Mouse (Mus musculus) MEL (cell line): Measurements from ENCODE around the gene Ndc1. TPM values are rescaled to one million over a fixed set of nuclear protein-coding genes. Genes with fewer than 3 reads are reported as not detected.

Experiments
- DNase-seq: peaks from one replicate; pipeline ENCODE4 v3.0.0; 2011; ENCODE audit warnings: low read depth, low spot score
- H3K27ac ChIP-seq: 2 replicates; pipeline ENCODE4 v1.5.1; 2012; ENCODE audit warnings: low read depth, mild to moderate bottlenecking, control low read depth, low read length, moderate library complexity; ENCODE audit not compliant: control insufficient read depth
- H3K27me3 ChIP-seq, 2 experiments: fragments of 150-350 bp in 1 of 2; sonication (generic) in 1 of 2; 2 replicates each; pipeline ENCODE4 v1.6.1; 2012; ENCODE audit warnings: low read length in 2 of 2, mild to moderate bottlenecking in 2 of 2, improper control_type of control experiment in 1 of 2, moderate library complexity in 1 of 2; ENCODE audit not compliant: insufficient read depth in 2 of 2, control insufficient read depth in 1 of 2
- H3K36me3 ChIP-seq, 2 experiments: 2 replicates each; pipeline ENCODE4 v1.6.1; 2012 to 2014; ENCODE audit warnings: low read length in 2 of 2, improper control_type of control experiment in 1 of 2, inconsistent platforms in 1 of 2, mild to moderate bottlenecking in 1 of 2; ENCODE audit not compliant: insufficient read depth in 2 of 2, control insufficient read depth in 1 of 2
- H3K4me1 ChIP-seq, 2 experiments: fragments of 150-350 bp in 1 of 2; sonication (generic) in 1 of 2; 2 replicates each; pipeline ENCODE4 v1.6.1; 2012; ENCODE audit warnings: low read length in 2 of 2, improper control_type of control experiment in 1 of 2, mild to moderate bottlenecking in 1 of 2; ENCODE audit not compliant: insufficient read depth in 2 of 2, control insufficient read depth in 1 of 2
- H3K4me3 ChIP-seq, 2 experiments: fragments of 150-350 bp in 1 of 2; sonication (generic) in 1 of 2; 2 replicates each; pipeline ENCODE4 v1.5.1; 2012; ENCODE audit warnings: low read depth in 2 of 2, low read length in 2 of 2, mild to moderate bottlenecking in 2 of 2, moderate library complexity in 2 of 2, control low read depth in 1 of 2, improper control_type of control experiment in 1 of 2; ENCODE audit not compliant: control insufficient read depth in 1 of 2, insufficient read depth in 1 of 2
- H3K79me2 ChIP-seq: 2 replicates; pipeline ENCODE4 v1.6.1; 2012; ENCODE audit warnings: mild to moderate bottlenecking, low read length, moderate library complexity; ENCODE audit not compliant: control insufficient read depth, poor library complexity, insufficient read depth
- H3K9ac ChIP-seq: 2 replicates; pipeline ENCODE4 v1.6.1; 2012; ENCODE audit warnings: low read depth, mild to moderate bottlenecking, control low read depth, low read length, moderate library complexity; ENCODE audit not compliant: control insufficient read depth, poor library complexity, severe bottlenecking
- H3K9me3 ChIP-seq: fragments of 150-350 bp; sonication (generic); replicated peaks from 2 replicates; pipeline ENCODE4 v1.6.1; 2012; ENCODE audit warnings: mild to moderate bottlenecking, low read length, improper control_type of control experiment, moderate library complexity; ENCODE audit not compliant: insufficient read depth
- BHLHE40 ChIP-seq: IDR thresholded peaks from 2 replicates; pipeline ENCODE4 v1.6.1; 2012; ENCODE audit warnings: low read depth, mild to moderate bottlenecking, inconsistent platforms, low read length, improper control_type of control experiment, borderline replicate concordance
- CHD1 ChIP-seq: IDR thresholded peaks from 2 replicates; pipeline ENCODE4 v1.6.1; 2012; ENCODE audit warnings: low read depth, mild to moderate bottlenecking, inconsistent platforms, low read length, improper control_type of control experiment
- CHD2 ChIP-seq: IDR thresholded peaks from 2 replicates; pipeline ENCODE4 v1.6.1; 2011; ENCODE audit warnings: low read length, improper control_type of control experiment
- CTCF ChIP-seq, 3 experiments: IDR thresholded peaks in 2 of 3; conservative IDR thresholded peaks in 1 of 3; 2 replicates each; pipeline ENCODE4 v1.5.1; 2011 to 2012; ENCODE audit warnings: low read length in 3 of 3, low read depth in 2 of 3, mild to moderate bottlenecking in 2 of 3, improper control_type of control experiment in 1 of 3, inconsistent platforms in 1 of 3, mixed read lengths in 1 of 3, moderate library complexity in 1 of 3; ENCODE audit not compliant: control insufficient read depth in 1 of 3, insufficient read depth in 1 of 3, poor library complexity in 1 of 3, severe bottlenecking in 1 of 3
- ETS1 ChIP-seq: IDR thresholded peaks from 2 replicates; pipeline ENCODE4 v1.6.1; 2012; ENCODE audit warnings: low read depth, mild to moderate bottlenecking, inconsistent platforms, low read length, improper control_type of control experiment, moderate library complexity
- HCFC1 ChIP-seq: IDR thresholded peaks from 2 replicates; pipeline ENCODE4 v1.6.1; 2012; ENCODE audit warnings: low read depth, mild to moderate bottlenecking, inconsistent platforms, low read length, improper control_type of control experiment, moderate library complexity
- KAT2A ChIP-seq: conservative IDR thresholded peaks from 2 replicates; pipeline ENCODE4 v1.6.1; 2012; ENCODE audit warnings: low read depth, low read length, improper control_type of control experiment, inconsistent platforms
- MAFK ChIP-seq: IDR thresholded peaks from 2 replicates; pipeline ENCODE4 v1.6.1; 2011; ENCODE audit warnings: low read depth, mild to moderate bottlenecking, low read length, improper control_type of control experiment, borderline replicate concordance
- MYC ChIP-seq: IDR thresholded peaks from 2 replicates; pipeline ENCODE4 v1.6.1; 2011; ENCODE audit warnings: low read depth, mild to moderate bottlenecking, low read length, improper control_type of control experiment, moderate library complexity
- NELFE ChIP-seq: IDR thresholded peaks from 2 replicates; pipeline ENCODE4 v1.6.1; 2011; ENCODE audit warnings: low read depth, low read length, improper control_type of control experiment
- NRF1 ChIP-seq: IDR thresholded peaks from 2 replicates; pipeline ENCODE4 v1.6.1; 2014; ENCODE audit warnings: low read depth, mild to moderate bottlenecking, inconsistent platforms, low read length, improper control_type of control experiment, moderate library complexity; ENCODE audit not compliant: poor library complexity, insufficient read depth, severe bottlenecking
- POLR2AphosphoS2 ChIP-seq: IDR thresholded peaks from 2 replicates; pipeline ENCODE4 v1.6.1; 2011; ENCODE audit warnings: low read length, improper control_type of control experiment
- RAD21 ChIP-seq: IDR thresholded peaks from 2 replicates; pipeline ENCODE4 v1.6.1; 2011; ENCODE audit warnings: mild to moderate bottlenecking, low read depth, low read length, improper control_type of control experiment
- RCOR1 ChIP-seq: IDR thresholded peaks from 2 replicates; pipeline ENCODE4 v1.6.1; 2012; ENCODE audit warnings: low read depth, mild to moderate bottlenecking, inconsistent platforms, low read length, improper control_type of control experiment
- SIN3A ChIP-seq: IDR thresholded peaks from 2 replicates; pipeline ENCODE4 v1.6.1; 2012; ENCODE audit warnings: low read length, improper control_type of control experiment, inconsistent platforms
- SMC3 ChIP-seq: IDR thresholded peaks from 2 replicates; pipeline ENCODE4 v1.6.1; 2011; ENCODE audit warnings: low read depth, low read length, improper control_type of control experiment
- TAL1 ChIP-seq: IDR thresholded peaks from 2 replicates; pipeline ENCODE4 v1.6.1; 2012; ENCODE audit warnings: mild to moderate bottlenecking, inconsistent platforms, low read length, moderate library complexity, mixed read lengths
- TCF12 ChIP-seq: IDR thresholded peaks from 2 replicates; pipeline ENCODE4 v1.6.1; 2014; ENCODE audit warnings: low read depth, mild to moderate bottlenecking, inconsistent platforms, low read length, improper control_type of control experiment, moderate library complexity
- USF1 ChIP-seq: IDR thresholded peaks from 2 replicates; pipeline ENCODE4 v1.6.1; 2014; ENCODE audit warnings: low read depth, mild to moderate bottlenecking, inconsistent platforms, low read length, improper control_type of control experiment, moderate library complexity
- USF2 ChIP-seq, 2 experiments: IDR thresholded peaks; 2 replicates each; pipeline ENCODE4 v1.6.1; 2011 to 2012; ENCODE audit warnings: improper control_type of control experiment in 2 of 2, low read length in 2 of 2, borderline replicate concordance in 1 of 2, inconsistent platforms in 1 of 2, low read depth in 1 of 2, mild to moderate bottlenecking in 1 of 2; ENCODE audit not compliant: insufficient read depth in 1 of 2
- polyA plus RNA-seq, 2 experiments: library from polyadenylated mRNA; stranded (reverse) in 1 of 2; unstranded in 1 of 2; fragments of >175 nt in 1 of 2; fragments of >200 nt in 1 of 2; gene quantifications; 2 replicates each; pipeline versions ENCODE4 v1.2.1 to v1.2.4; 2012; ENCODE audit warnings: low replicate concordance in 2 of 2, low read depth in 1 of 2; ENCODE audit not compliant: insufficient read length in 2 of 2, insufficient read depth in 1 of 2, missing spikeins in 1 of 2
- total RNA-seq: library from RNA; depleted of rRNA; stranded (reverse); fragments of 300-350 nt; gene quantifications from 2 replicates; pipeline ENCODE4 v1.2.3, GENCODE M21; 2012

The Ndc1 gene
- total and polyA plus RNA-seq, 3 experiments, result 54.0 to 274 (median 57.2) TPM

GRCm38 (mm10) chr4:107336356-107336755, 31.2 kb upstream of the Ndc1 start:
- H3K27ac ChIP-seq, result no peak overlapping the region
- H3K4me1 ChIP-seq, result no peaks in the 10 kb centered on the region
- DNase-seq, result no peak
- no peak overlapping the region for H3K9ac ChIP-seq
- H3K27me3 ChIP-seq, result no peaks in the 10 kb centered on the region
- TF ChIP-seq CTCF (IDR thresholded peaks at IDR 0.05 in 2 of 3, conservative IDR thresholded peaks at IDR 0.05 in 1 of 3; ENCODE audit: control insufficient read depth in 1 of 3, insufficient read depth in 1 of 3, low read depth in 2 of 3, low read length in 3 of 3, poor library complexity in 1 of 3, severe bottlenecking in 1 of 3) (no peak), USF2 (IDR thresholded peaks at IDR 0.05; ENCODE audit: borderline replicate concordance in 1 of 2, insufficient read depth in 1 of 2, low read depth in 1 of 2, low read length in 2 of 2) (no peak), MAFK (no peak), MYC (no peak), TAL1 (no peak), SIN3A (no peak), CHD2 (no peak), CHD1 (no peak), BHLHE40 (no peak), TCF12 (no peak), ETS1 (no peak), NRF1 (no peak), RCOR1 (no peak), SMC3 (no peak), HCFC1 (no peak), NELFE (no peak), KAT2A (no peak), POLR2AphosphoS2 (no peak), RAD21 (no peak)
- TF ChIP-seq, all 39 proteins: peak for 0
- no peak overlapping the region for H3K4me3 ChIP-seq
- H3K79me2 ChIP-seq, result no peaks in the 10 kb centered on the region
- H3K36me3 ChIP-seq, result no peaks in the 10 kb centered on the region
- H3K9me3 ChIP-seq, result no peaks in the 10 kb centered on the region

DNA sequence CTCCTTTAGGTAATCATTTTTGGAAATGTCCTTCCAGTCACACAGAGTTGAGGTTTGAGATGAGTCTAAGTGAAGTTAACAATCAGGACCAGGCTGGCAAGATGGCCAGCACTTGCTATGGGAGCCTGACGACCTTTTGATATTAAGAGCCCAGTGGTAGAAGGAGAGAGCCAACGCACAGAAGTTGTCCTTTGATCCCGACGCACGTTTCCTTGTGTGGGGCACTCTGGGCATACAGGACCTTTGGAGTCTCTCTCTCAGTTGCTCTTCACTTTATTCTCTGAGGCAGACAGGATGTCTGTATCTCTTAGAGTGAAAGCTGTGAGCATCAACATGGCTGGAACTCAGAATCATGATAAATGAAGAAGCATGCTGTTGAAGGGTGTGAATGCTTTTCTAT, 30.1 kb upstream of the Ndc1 start:
- TF ChIP-seq USF1, result no peak
- no peak for TF ChIP-seq NELFE
- TF ChIP-seq TAL1, result no peak
- no peak for TF ChIP-seq CHD2
- no peak for TF ChIP-seq CTCF (IDR thresholded peaks at IDR 0.05 in 2 of 3, conservative IDR thresholded peaks at IDR 0.05 in 1 of 3; ENCODE audit: control insufficient read depth in 1 of 3, insufficient read depth in 1 of 3, low read depth in 2 of 3, low read length in 3 of 3, poor library complexity in 1 of 3, severe bottlenecking in 1 of 3)
- no peak for TF ChIP-seq RCOR1
- TF ChIP-seq CHD1, result no peak
- TF ChIP-seq NRF1, result no peak
- no peak for TF ChIP-seq ETS1
- Histone ChIP-seq H3K27me3 (no peaks in the 10 kb centered on the region), H3K4me3 (no peak overlapping the region), H3K9me3 (no peaks in the 10 kb centered on the region), H3K27ac (no peak overlapping the region), H3K79me2 (no peaks in the 10 kb centered on the region), H3K4me1 (no peaks in the 10 kb centered on the region), H3K9ac (no peak overlapping the region), H3K36me3 (no peaks in the 10 kb centered on the region)
- no peak for DNase-seq
